Comparison of ENCODE assay signal across 9 mouse cellular contexts in the genomic region with DNA sequence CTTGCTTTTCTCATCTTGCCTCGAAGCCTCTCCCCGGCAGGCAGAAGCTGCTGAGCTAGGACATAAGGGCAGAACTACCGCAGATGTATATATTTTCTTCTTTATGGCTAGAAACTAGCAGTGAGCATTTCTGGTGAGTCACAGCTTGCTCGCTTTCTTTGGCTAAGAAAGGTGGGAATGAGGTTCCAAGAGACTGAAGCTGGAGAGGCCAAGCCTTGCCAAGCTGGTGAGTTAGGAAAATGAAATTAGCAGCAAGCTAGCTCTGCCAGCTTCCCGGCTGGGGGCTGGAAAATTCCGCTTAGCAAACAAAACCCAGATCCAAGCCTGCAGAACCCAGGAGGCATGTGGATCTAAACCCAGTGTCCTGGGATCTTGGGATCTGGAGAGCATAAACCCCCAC.
DNase-seq lines count a peak whose midpoint lies in the region; ATAC-seq lines count a peak whose summit lies in the region.
"Had no signal": no experiment of that assay in that cellular context is flagged by ENCODE, and none has a peak within 500 bp of the region (broad histone marks: within the 10 kb centered on the region; RNA-seq: fewer than 3 reads in every experiment).

No protein-coding gene starts in this region.

- peak overlapping the region; percentile 25; the same call in 1 of the 2 replicates for H3K27ac ChIP-seq in midbrain, embryonic 16.5 days (ENCODE audit: low read length)
- no peak overlapping the region; the same call in 1 of the 2 replicates for H3K27ac ChIP-seq in midbrain, embryonic 10.5 days (replicated peaks)
- H3K27ac ChIP-seq: gastrocnemius, adult 2 months had no signal

- no peak overlapping the region for H3K4me2 ChIP-seq in midbrain, embryonic 16.5 days (ENCODE audit: low read length)

- no peak for DNase-seq in midbrain, embryonic 10.5 days (ENCODE audit: low spot score)
- DNase-seq in left cerebral cortex, adult 11 months (ENCODE audit: low spot score) = peak; percentile 72
- DNase-seq in embryo, embryonic 9.5 days (ENCODE audit: extremely low spot score) = no peak
- no peak for DNase-seq in urinary bladder, adult 18-20 months (ENCODE audit: low spot score in 2 of 2)
- no peak for DNase-seq in urinary bladder, adult 2 months (ENCODE audit: low spot score)
- no peak for DNase-seq in adrenal gland, postnatal 10 days
- DNase-seq: gastrocnemius, adult 2 months had no signal

- WGBS in midbrain, embryonic 16.5 days = 87% methylated on average over 6 of the region's 6 CpGs
- 92% methylated on average over 6 of the region's 6 CpGs for WGBS in midbrain, embryonic 10.5 days

- peaks cover 18% of the 10 kb centered on the region for H3K4me1 ChIP-seq in midbrain, embryonic 16.5 days (ENCODE audit: control insufficient read depth, insufficient read depth, low read length)
- H3K4me1 ChIP-seq in midbrain, embryonic 10.5 days = peaks cover 34% of the 10 kb centered on the region

- no peaks in the 10 kb centered on the region for H3K9me3 ChIP-seq in midbrain, embryonic 16.5 days (replicated peaks; ENCODE audit: control insufficient read depth, low read length, poor library complexity, severe bottlenecking)
- no peaks in the 10 kb centered on the region for H3K9me3 ChIP-seq in midbrain, embryonic 10.5 days (replicated peaks)

- no peaks in the 10 kb centered on the region for H3K36me3 ChIP-seq in midbrain, embryonic 16.5 days (ENCODE audit: control insufficient read depth, insufficient read depth, low read length)
- H3K36me3 ChIP-seq in midbrain, embryonic 10.5 days = peaks cover 96% of the 10 kb centered on the region

- H3K27me3 ChIP-seq in midbrain, embryonic 16.5 days (ENCODE audit: control insufficient read depth, insufficient read depth, low read depth, low read length) = no peaks in the 10 kb centered on the region
- H3K27me3 ChIP-seq in midbrain, embryonic 10.5 days (ENCODE audit: low read depth, poor library complexity, severe bottlenecking) = no peaks in the 10 kb centered on the region

- ATAC-seq in midbrain, embryonic 16.5 days = no peak
- peak; percentile 81 for ATAC-seq in frontal cortex, adult (ENCODE audit: low TSS enrichment)

- H3K9ac ChIP-seq in midbrain, embryonic 16.5 days (ENCODE audit: low read depth, low read length) = no peak overlapping the region

- H3K4me3 ChIP-seq in midbrain, embryonic 16.5 days (ENCODE audit: low read depth, low read length) = no peak overlapping the region
- H3K4me3 ChIP-seq in midbrain, embryonic 10.5 days = no peak overlapping the region
- H3K4me3 ChIP-seq: gastrocnemius, adult 2 months had no signal
